Mouse (Mus musculus) small intestine, adult 2 months (tissue): Measurements from ENCODE around the gene Snx29. TPM values are rescaled to one million over a fixed set of nuclear protein-coding genes. Genes with fewer than 3 reads are reported as not detected.

Experiments used
- H3K27ac ChIP-seq: fragments of 200-500 bp; 2 replicates; pipeline ENCODE4 v1.5.1; 2012; ENCODE audit warnings: low read depth, low read length, control low read depth, inconsistent platforms; ENCODE audit not compliant: insufficient read depth
- H3K27me3 ChIP-seq: fragments of 200-500 bp; 2 replicates; pipeline ENCODE4 v1.6.1; 2012; ENCODE audit warnings: mild to moderate bottlenecking, moderate library complexity, low read length, inconsistent platforms; ENCODE audit not compliant: control insufficient read depth, insufficient read depth
- H3K36me3 ChIP-seq: fragments of 200-500 bp; 2 replicates; pipeline ENCODE4 v1.6.1; 2012; ENCODE audit warnings: mild to moderate bottlenecking, low read length, control low read depth, inconsistent platforms; ENCODE audit not compliant: control insufficient read depth, insufficient read depth
- H3K4me1 ChIP-seq: fragments of 200-500 bp; 2 replicates; pipeline ENCODE4 v1.6.1; 2012; ENCODE audit warnings: low read length, inconsistent platforms, mixed read lengths; ENCODE audit not compliant: control insufficient read depth, insufficient read depth, insufficient read length
- H3K4me3 ChIP-seq: fragments of 200-500 bp; 2 replicates; pipeline ENCODE4 v1.5.1; 2012; ENCODE audit warnings: low read depth, mild to moderate bottlenecking, control low read depth, inconsistent platforms, low read length, moderate library complexity
- CTCF ChIP-seq: fragments of 200-500 bp; IDR thresholded peaks from 2 replicates; pipeline ENCODE4 v1.5.1; 2012; ENCODE audit warnings: low read depth, mild to moderate bottlenecking, control low read depth, inconsistent platforms, low read length, moderate library complexity, mixed read lengths; ENCODE audit not compliant: insufficient replicate concordance, insufficient read length; ENCODE audit errors: extremely low read depth
- POLR2A ChIP-seq: fragments of 200-500 bp; IDR thresholded peaks from 2 replicates; pipeline ENCODE4 v1.6.1; 2012; ENCODE audit warnings: low read depth, mild to moderate bottlenecking, control low read depth, inconsistent platforms, low read length, moderate library complexity
- WGBS: fragments of 180-500 bp; shearing (Covaris S2); methylation state at CpG from one replicate; pipeline ENCODE4 v1.1.7; 2018; 5-methylcytosine and 5-hydroxymethylcytosine counted together
- polyA plus RNA-seq: library from polyadenylated mRNA; depleted of rRNA; stranded (reverse); fragments of >200 nt; gene quantifications from 2 replicates; pipeline ENCODE4 v1.2.3, GENCODE M21; 2012

Gene Snx29
- polyA plus RNA-seq, 1 experiment = 6.0 TPM

GRCm38 (mm10) chr16:11637794-11638193, 315.1 kb downstream of the Snx29 start:
- H3K27me3 ChIP-seq = no peaks in the 10 kb centered on the region
- TF ChIP-seq CTCF = no peak
- no peak for TF ChIP-seq POLR2A
- H3K4me1 ChIP-seq = no peaks in the 10 kb centered on the region
- H3K4me3 ChIP-seq = no peak overlapping the region
- peaks cover 3% of the 10 kb centered on the region; the same call in 1 of the 2 replicates for H3K36me3 ChIP-seq
- no peak overlapping the region for H3K27ac ChIP-seq

- no peak overlapping the region for H3K4me3 ChIP-seq
- peaks cover 2% of the 10 kb centered on the region; the same call in 1 of the 2 replicates for H3K36me3 ChIP-seq
- WGBS = 62% methylated on average over 1 of the region's 1 CpGs
- no peaks in the 10 kb centered on the region for H3K27me3 ChIP-seq
- H3K4me1 ChIP-seq = no peaks in the 10 kb centered on the region
- H3K27ac ChIP-seq = no peak overlapping the region
- no peak for TF ChIP-seq POLR2A
These were observed 316.0 kb downstream of the Snx29 start for GRCm38 (mm10) chr16:11638739-11639138.

GRCm38 (mm10) chr16:11639936-11640335, 317.2 kb downstream of the Snx29 start:
- H3K27ac ChIP-seq = no peak overlapping the region
- H3K4me1 ChIP-seq = no peaks in the 10 kb centered on the region
- 95% methylated on average over 8 of the region's 8 CpGs for WGBS
- H3K27me3 ChIP-seq = no peaks in the 10 kb centered on the region
- H3K4me3 ChIP-seq = no peak overlapping the region
- no peak for TF ChIP-seq POLR2A
- no peaks in the 10 kb centered on the region for H3K36me3 ChIP-seq

GRCm38 (mm10) chr16:11643603-11644002, 320.9 kb downstream of the Snx29 start:
- WGBS = 93% methylated on average over 6 of the region's 6 CpGs
- no peaks in the 10 kb centered on the region for H3K36me3 ChIP-seq

GRCm38 (mm10) chr16:11644399-11644798, 321.7 kb downstream of the Snx29 start:
- no peak for TF ChIP-seq CTCF
- no peak for TF ChIP-seq POLR2A
- no peaks in the 10 kb centered on the region for H3K27me3 ChIP-seq
- WGBS = 76% methylated on average over 2 of the region's 2 CpGs
- no peaks in the 10 kb centered on the region for H3K4me1 ChIP-seq
- no peak overlapping the region for H3K27ac ChIP-seq
- H3K4me3 ChIP-seq = no peak overlapping the region
- H3K36me3 ChIP-seq = no peaks in the 10 kb centered on the region

More at GRCm38 (mm10) chr16:11643603-11644002, 320.9 kb downstream of the Snx29 start:
- TF ChIP-seq CTCF (no peak), POLR2A (no peak)
- H3K27me3 ChIP-seq = no peaks in the 10 kb centered on the region
- no peak overlapping the region for H3K27ac ChIP-seq
- no peaks in the 10 kb centered on the region for H3K4me1 ChIP-seq
- H3K4me3 ChIP-seq = no peak overlapping the region

- WGBS = 50% methylated on average over 4 of the region's 4 CpGs
- no peak overlapping the region for H3K27ac ChIP-seq
- no peaks in the 10 kb centered on the region for H3K27me3 ChIP-seq
- TF ChIP-seq POLR2A = no peak
- no peak for TF ChIP-seq CTCF
- no peaks in the 10 kb centered on the region for H3K36me3 ChIP-seq
- H3K4me3 ChIP-seq = no peak overlapping the region
- no peaks in the 10 kb centered on the region for H3K4me1 ChIP-seq
These were observed 323.0 kb downstream of the Snx29 start for GRCm38 (mm10) chr16:11645668-11646067.

- TF ChIP-seq CTCF (no peak), POLR2A (no peak)
- H3K36me3 ChIP-seq = no peaks in the 10 kb centered on the region
- no peak overlapping the region for H3K4me3 ChIP-seq
- no peaks in the 10 kb centered on the region for H3K27me3 ChIP-seq
- H3K4me1 ChIP-seq = no peaks in the 10 kb centered on the region
- no peak overlapping the region for H3K27ac ChIP-seq
- WGBS = 91% methylated on average over 4 of the region's 4 CpGs
These were observed 324.1 kb downstream of the Snx29 start for GRCm38 (mm10) chr16:11646745-11647289.
